Mouse (Mus musculus) CH12.LX (cell line): ENCODE results near the gene Cobl. TPM values are rescaled to one million over a fixed set of nuclear protein-coding genes. Genes with fewer than 3 reads are reported as not detected.

Source experiments
- DNase-seq: peaks from one replicate; pipeline ENCODE4 v3.0.0-alpha.2; 2013; ENCODE audit errors: extremely low read depth
- H3K27ac ChIP-seq: 2 replicates; pipeline ENCODE4 v1.5.1; 2012; ENCODE audit warnings: low read depth, mild to moderate bottlenecking, control low read depth, moderate library complexity; ENCODE audit not compliant: insufficient read depth
- H3K27me3 ChIP-seq: replicated peaks from 2 replicates; pipeline ENCODE3; 2012; ENCODE audit warnings: inconsistent platforms
- H3K36me3 ChIP-seq, 2 experiments: replicated peaks in 1 of 2; 2 replicates each; pipeline versions ENCODE3 to v1.6.1; 2012; ENCODE audit warnings: inconsistent platforms in 1 of 2, low read length in 1 of 2, mild to moderate bottlenecking in 1 of 2, mixed read lengths in 1 of 2, moderate library complexity in 1 of 2; ENCODE audit not compliant: control insufficient read depth in 1 of 2, insufficient read depth in 1 of 2
- H3K4me1 ChIP-seq, 2 experiments: 2 replicates each; pipeline ENCODE4 v1.6.1; 2012; ENCODE audit warnings: inconsistent platforms in 1 of 2, moderate library complexity in 1 of 2; ENCODE audit not compliant: insufficient read depth in 2 of 2, control insufficient read depth in 1 of 2
- H3K4me2 ChIP-seq: 2 replicates; pipeline ENCODE4 v1.6.1; 2012; ENCODE audit warnings: low read depth, mild to moderate bottlenecking, control low read depth; ENCODE audit not compliant: poor library complexity, insufficient read depth, severe bottlenecking
- H3K4me3 ChIP-seq, 3 experiments: fragments of 150-350 bp in 1 of 3; sonication (generic) in 1 of 3; replicated peaks in 1 of 3; 2 replicates each; pipeline versions ENCODE3 to v1.5.1; 2011 to 2012; ENCODE audit warnings: low read depth in 2 of 3, low read length in 2 of 3, mild to moderate bottlenecking in 2 of 3, moderate library complexity in 2 of 3, control low read depth in 1 of 3, improper control_type of control experiment in 1 of 3, inconsistent platforms in 1 of 3, mixed read lengths in 1 of 3; ENCODE audit not compliant: poor library complexity in 1 of 3
- H3K79me2 ChIP-seq: replicated peaks from 2 replicates; pipeline ENCODE4 v1.6.1; 2012; ENCODE audit warnings: mild to moderate bottlenecking, moderate library complexity; ENCODE audit not compliant: control insufficient read depth, poor library complexity, insufficient read depth, severe bottlenecking; ENCODE audit errors: extremely low read depth
- H3K9ac ChIP-seq: 2 replicates; pipeline ENCODE4 v1.6.1; 2012; ENCODE audit warnings: low read depth, mild to moderate bottlenecking, control low read depth, moderate library complexity; ENCODE audit not compliant: insufficient read depth
- H3K9me3 ChIP-seq: replicated peaks from 2 replicates; pipeline ENCODE3; 2012; ENCODE audit warnings: low read length, inconsistent platforms, mixed read lengths
- BHLHE40 ChIP-seq: IDR thresholded peaks from 2 replicates; pipeline ENCODE4 v1.6.1; 2011; ENCODE audit warnings: mild to moderate bottlenecking, low read depth, low read length, improper control_type of control experiment
- CHD1 ChIP-seq: IDR thresholded peaks from 2 replicates; pipeline ENCODE4 v1.6.1; 2012; ENCODE audit warnings: low read depth, low read length, improper control_type of control experiment, inconsistent platforms
- CHD2 ChIP-seq: IDR thresholded peaks from 2 replicates; pipeline ENCODE4 v1.6.1; 2011; ENCODE audit warnings: low read length, improper control_type of control experiment
- E2F4 ChIP-seq: IDR thresholded peaks from 2 replicates; pipeline ENCODE4 v1.6.1; 2011; ENCODE audit warnings: low read depth, low read length, improper control_type of control experiment; ENCODE audit not compliant: insufficient replicate concordance
- ELF1 ChIP-seq: IDR thresholded peaks from 2 replicates; pipeline ENCODE4 v1.6.1; 2014; ENCODE audit warnings: low read depth, mild to moderate bottlenecking, inconsistent platforms, low read length, improper control_type of control experiment
- EP300 ChIP-seq: IDR thresholded peaks from 2 replicates; pipeline ENCODE4 v1.6.1; 2011; ENCODE audit warnings: low read length, improper control_type of control experiment
- ETS1 ChIP-seq: conservative IDR thresholded peaks from 2 replicates; pipeline ENCODE4 v1.6.1; 2012; ENCODE audit warnings: low read depth, mild to moderate bottlenecking, inconsistent platforms, low read length, improper control_type of control experiment, moderate library complexity
- GABPA ChIP-seq: IDR thresholded peaks from 2 replicates; pipeline ENCODE4 v1.6.1; 2012; ENCODE audit warnings: low read depth, low read length, improper control_type of control experiment, inconsistent platforms; ENCODE audit not compliant: insufficient replicate concordance
- JUN ChIP-seq: IDR thresholded peaks from 2 replicates; pipeline ENCODE4 v1.6.1; 2011; ENCODE audit warnings: low read depth, mild to moderate bottlenecking, low read length, improper control_type of control experiment, moderate library complexity; ENCODE audit not compliant: insufficient read depth
- JUND ChIP-seq: conservative IDR thresholded peaks from 2 replicates; pipeline ENCODE4 v1.6.1; 2011; ENCODE audit warnings: low read depth, low read length, improper control_type of control experiment
- KAT2A ChIP-seq: IDR thresholded peaks from 2 replicates; pipeline ENCODE4 v1.6.1; 2012; ENCODE audit warnings: low read length, improper control_type of control experiment, inconsistent platforms; ENCODE audit not compliant: insufficient replicate concordance
- MAX ChIP-seq: IDR thresholded peaks from 2 replicates; pipeline ENCODE4 v1.6.1; 2011; ENCODE audit warnings: low read length, improper control_type of control experiment
- MAZ ChIP-seq: IDR thresholded peaks from 2 replicates; pipeline ENCODE4 v1.6.1; 2012; ENCODE audit warnings: low read depth, mild to moderate bottlenecking, inconsistent platforms, low read length, improper control_type of control experiment, moderate library complexity
- MEF2A ChIP-seq: IDR thresholded peaks from 2 replicates; pipeline ENCODE4 v1.6.1; 2014; ENCODE audit warnings: low read depth, mild to moderate bottlenecking, inconsistent platforms, low read length, improper control_type of control experiment, borderline replicate concordance
- MXI1 ChIP-seq: IDR thresholded peaks from 2 replicates; pipeline ENCODE4 v1.6.1; 2011; ENCODE audit warnings: mild to moderate bottlenecking, low read depth, low read length, improper control_type of control experiment
- NRF1 ChIP-seq: IDR thresholded peaks from 2 replicates; pipeline ENCODE4 v1.6.1; 2014; ENCODE audit warnings: low read depth, mild to moderate bottlenecking, inconsistent platforms, low read length, improper control_type of control experiment, moderate library complexity
- PAX5 ChIP-seq: IDR thresholded peaks from 2 replicates; pipeline ENCODE4 v1.6.1; 2012; ENCODE audit warnings: low read length, inconsistent platforms, mixed read lengths
- POLR2A ChIP-seq: IDR thresholded peaks from 2 replicates; pipeline ENCODE4 v1.6.1; 2011; ENCODE audit warnings: low read depth, mild to moderate bottlenecking, improper control_type of control experiment, low read length
- POLR2AphosphoS2 ChIP-seq: IDR thresholded peaks from 2 replicates; pipeline ENCODE4 v1.6.1; 2011; ENCODE audit warnings: low read depth, low read length, improper control_type of control experiment
- SIN3A ChIP-seq: IDR thresholded peaks from 2 replicates; pipeline ENCODE4 v1.6.1; 2012; ENCODE audit warnings: low read length, improper control_type of control experiment, inconsistent platforms
- SMC3 ChIP-seq: IDR thresholded peaks from 2 replicates; pipeline ENCODE4 v1.6.1; 2011; ENCODE audit warnings: low read depth, low read length, improper control_type of control experiment
- TBP ChIP-seq: conservative IDR thresholded peaks from 2 replicates; pipeline ENCODE4 v1.6.1; 2011; ENCODE audit warnings: low read depth, low read length, improper control_type of control experiment
- UBTF ChIP-seq: IDR thresholded peaks from 2 replicates; pipeline ENCODE4 v1.6.1; 2012; ENCODE audit warnings: low read depth, mild to moderate bottlenecking, inconsistent platforms, low read length, improper control_type of control experiment, moderate library complexity
- USF2 ChIP-seq: conservative IDR thresholded peaks from 2 replicates; pipeline ENCODE4 v1.6.1; 2011; ENCODE audit warnings: low read depth, low read length, improper control_type of control experiment
- ZC3H11A ChIP-seq: IDR thresholded peaks from 2 replicates; pipeline ENCODE4 v1.6.1; 2012; ENCODE audit warnings: low read depth, mild to moderate bottlenecking, inconsistent platforms, low read length, improper control_type of control experiment
- ZMIZ1 ChIP-seq: IDR thresholded peaks from 2 replicates; pipeline ENCODE4 v1.6.1; 2012; ENCODE audit warnings: low read depth, mild to moderate bottlenecking, inconsistent platforms, low read length, improper control_type of control experiment
- dilution Hi-C: fragments of 300-500 bp; cut with MboI; formaldehyde crosslinking; loops from 2 replicates; pipeline ENCODE4 v1.14.3; 2020; ENCODE audit warnings: low sequenced_read_pairs; ENCODE audit not compliant: extremely low pct_unique_long_range_greater_than_20kb, extremely low pct_ligation_motif_present
- in situ Hi-C: fragments of 300-500 bp; cut with MboI; formaldehyde crosslinking; loops from 3 replicates; pipeline ENCODE4 v1.14.3; 2019; ENCODE audit warnings: low sequenced_read_pairs, low pct_ligation_motif_present, low pct_unique_long_range_greater_than_20kb, mixed read lengths
- polyA plus RNA-seq: library from polyadenylated mRNA; unstranded; fragments of >175 nt; gene quantifications from 2 replicates; pipeline ENCODE4 v1.2.1, GENCODE M21; 2012; ENCODE audit warnings: low read depth; ENCODE audit not compliant: insufficient read length
- total RNA-seq, 2 experiments: library from RNA; depleted of rRNA; stranded (reverse); fragments of 300-350 nt in 1 of 2; fragments of >200 nt in 1 of 2; gene quantifications; 2 replicates each; pipeline ENCODE4 v1.2.3; 2012 to 2014

The Cobl gene
- total and polyA plus RNA-seq, 3 experiments, result 0.06 to 0.13 TPM; not detected in 1

GRCm38 (mm10) chr11:12198017-12198416 is 266.7 kb downstream of the Cobl start:
- Histone ChIP-seq H3K4me3 (no peak overlapping the region), H3K4me2 (no peak overlapping the region), H3K27me3 (no peaks in the 10 kb centered on the region), H3K9me3 (no peaks in the 10 kb centered on the region), H3K79me2 (no peaks in the 10 kb centered on the region), H3K9ac (no peak overlapping the region), H3K36me3 (no peaks in the 10 kb centered on the region), H3K4me1 (peaks cover 0 to 16% of the 10 kb centered on the region in 2 experiments; a peak in 1 of 4 replicates), H3K27ac (no peak overlapping the region)
- dilution Hi-C loops, result no loop called here
- DNase-seq, result no peak
- in situ Hi-C loops, result no loop called here
- no peak for TF ChIP-seq NRF1
- TF ChIP-seq UBTF, result no peak
- no peak for TF ChIP-seq KAT2A
- no peak for TF ChIP-seq MAX

GRCm38 (mm10) chr11:12197542-12197941 is 267.2 kb downstream of the Cobl start:
- dilution Hi-C loops, result no loop called here
- no peak for TF ChIP-seq JUN
- no peak for TF ChIP-seq PAX5
- TF ChIP-seq BHLHE40, result no peak
- TF ChIP-seq NRF1, result no peak
- TF ChIP-seq ELF1, result no peak
- TF ChIP-seq SMC3, result no peak
- no peak for TF ChIP-seq CHD1
- no peak for TF ChIP-seq GABPA
- no peak for TF ChIP-seq JUND
- Histone ChIP-seq H3K27ac (no peak overlapping the region), H3K9me3 (no peaks in the 10 kb centered on the region), H3K79me2 (no peaks in the 10 kb centered on the region), H3K4me1 (peaks cover 0 to 16% of the 10 kb centered on the region in 2 experiments; a peak in 1 of 4 replicates), H3K27me3 (no peaks in the 10 kb centered on the region), H3K9ac (no peak overlapping the region), H3K4me3 (no peak overlapping the region), H3K4me2 (no peak overlapping the region), H3K36me3 (no peaks in the 10 kb centered on the region)
- in situ Hi-C loops, result no loop called here
- DNase-seq, result no peak

- TF ChIP-seq USF2 (no peak), MAX (no peak), MAZ (no peak), MEF2A (no peak), JUN (no peak), TBP (no peak), E2F4 (no peak), KAT2A (no peak), JUND (no peak), POLR2A (no peak), ZMIZ1 (no peak), ETS1 (no peak), PAX5 (no peak), SIN3A (no peak), BHLHE40 (no peak), ZC3H11A (no peak), MXI1 (no peak), POLR2AphosphoS2 (no peak), EP300 (no peak), CHD2 (no peak)
- H3K4me2 ChIP-seq, result no peak overlapping the region
- no peaks in the 10 kb centered on the region for H3K36me3 ChIP-seq
- no peaks in the 10 kb centered on the region for H3K9me3 ChIP-seq
- no peak overlapping the region for H3K9ac ChIP-seq
- H3K4me1 ChIP-seq, result peaks cover 0 to 16% of the 10 kb centered on the region in 2 experiments; a peak in 1 of 4 replicates
- no peak overlapping the region for H3K27ac ChIP-seq
- no peaks in the 10 kb centered on the region for H3K27me3 ChIP-seq
- no peak for DNase-seq
- no peaks in the 10 kb centered on the region for H3K79me2 ChIP-seq
- in situ Hi-C loops (no loop called here), dilution Hi-C loops (no loop called here)
- H3K4me3 ChIP-seq, result no peak overlapping the region
Measured at GRCm38 (mm10) chr11:12195390-12195789, 269.4 kb downstream of the Cobl start.
